ENCODE assay signal across 12 mouse cellular contexts in the genomic region with DNA sequence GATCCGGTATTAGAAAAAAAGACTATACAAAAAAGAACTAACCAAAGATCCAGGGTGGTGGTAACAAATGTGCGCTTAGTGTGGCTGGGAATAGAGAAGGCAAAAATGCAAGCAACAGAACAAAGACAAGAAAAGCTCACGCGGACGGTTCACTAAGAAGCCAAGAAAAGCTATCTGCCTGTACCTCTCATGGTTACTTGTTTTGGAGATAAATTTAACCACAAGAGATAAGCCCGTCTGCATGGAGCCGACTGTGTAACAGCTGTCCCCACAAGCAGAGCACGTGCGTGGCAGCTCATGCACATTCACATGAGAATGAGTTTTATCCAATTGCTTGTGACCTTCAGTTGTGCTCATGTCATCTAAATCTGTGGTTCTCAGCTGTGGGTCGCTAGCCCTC. TPM values are rescaled to one million over a fixed set of nuclear protein-coding genes. Genes with fewer than 3 reads are reported as not detected.
DNase-seq lines count a peak whose midpoint lies in the region; ATAC-seq and TF ChIP-seq lines count a peak whose summit lies in the region.
"Had no signal": no experiment of that assay in that cellular context is flagged by ENCODE, and none has a peak within 500 bp of the region (broad histone marks: within the 10 kb centered on the region; RNA-seq: fewer than 3 reads in every experiment).

No protein-coding gene starts in this region.

- H3K4me3 ChIP-seq in intestine, embryonic 16.5 days (ENCODE audit: low read length): no peak overlapping the region
- H3K4me3 ChIP-seq in intestine, postnatal 0 days (ENCODE audit: low read depth, low read length): no peak overlapping the region
- H3K4me3 ChIP-seq in stomach, embryonic 15.5 days (replicated peaks): no peak overlapping the region
- H3K4me3 ChIP-seq in hindbrain, postnatal 0 days (ENCODE audit: low read length): no peak overlapping the region
- H3K4me3 ChIP-seq: limb, embryonic 10.5 days; midbrain, embryonic 12.5 days had no signal

- DNase-seq in heart, postnatal 10 days: peak; percentile 11 to 42
- no peak for DNase-seq in cerebellum, postnatal 10 days
- no peak for DNase-seq in hindbrain, postnatal 0 days (ENCODE audit: low spot score)
- no peak for DNase-seq in cerebellum, adult 9-11 months
- DNase-seq: cerebellum, postnatal 14 days; kidney, postnatal 4 days had no signal

- no peak for TF ChIP-seq CTCF in intestine, postnatal 0 days (IDR thresholded peaks at IDR 0.05; ENCODE audit: low read depth)
- no peak for TF ChIP-seq CTCF in hindbrain, postnatal 0 days (IDR thresholded peaks at IDR 0.05; ENCODE audit: low read depth)

- peaks cover 3% of the 10 kb centered on the region; the same call in 1 of the 2 replicates for H3K36me3 ChIP-seq in intestine, embryonic 16.5 days (ENCODE audit: control insufficient read depth, insufficient read depth, low read length)
- H3K36me3 ChIP-seq in intestine, postnatal 0 days (ENCODE audit: control insufficient read depth, insufficient read depth): peaks cover 5% of the 10 kb centered on the region; the same call in 1 of the 2 replicates
- H3K36me3 ChIP-seq in stomach, embryonic 15.5 days: no peaks in the 10 kb centered on the region
- H3K36me3 ChIP-seq in hindbrain, postnatal 0 days (ENCODE audit: insufficient read depth, low read length): no peaks in the 10 kb centered on the region

- no peak overlapping the region for H3K4me2 ChIP-seq in intestine, embryonic 16.5 days (ENCODE audit: low read depth, low read length)
- H3K4me2 ChIP-seq in intestine, postnatal 0 days (replicated peaks; ENCODE audit: low read depth): no peak overlapping the region
- H3K4me2 ChIP-seq in stomach, embryonic 15.5 days: no peak overlapping the region
- no peak overlapping the region for H3K4me2 ChIP-seq in hindbrain, postnatal 0 days (ENCODE audit: low read depth, low read length)
- H3K4me2 ChIP-seq: midbrain, embryonic 12.5 days had no signal

- no peaks in the 10 kb centered on the region for H3K4me1 ChIP-seq in intestine, embryonic 16.5 days (ENCODE audit: control insufficient read depth, insufficient read depth, low read length)
- no peaks in the 10 kb centered on the region for H3K4me1 ChIP-seq in intestine, postnatal 0 days (replicated peaks; ENCODE audit: control insufficient read depth, insufficient read depth, low read length)
- no peaks in the 10 kb centered on the region for H3K4me1 ChIP-seq in stomach, embryonic 15.5 days
- H3K4me1 ChIP-seq in hindbrain, postnatal 0 days (ENCODE audit: insufficient read depth, low read length): no peaks in the 10 kb centered on the region
- H3K4me1 ChIP-seq: limb, embryonic 10.5 days; midbrain, embryonic 12.5 days had no signal

- no peak overlapping the region for H3K9ac ChIP-seq in intestine, embryonic 16.5 days (ENCODE audit: low read depth, low read length)
- H3K9ac ChIP-seq in intestine, postnatal 0 days (ENCODE audit: low read depth, low read length): no peak overlapping the region
- H3K9ac ChIP-seq in stomach, embryonic 15.5 days: no peak overlapping the region
- no peak overlapping the region for H3K9ac ChIP-seq in hindbrain, postnatal 0 days (replicated peaks; ENCODE audit: low read length)
- H3K9ac ChIP-seq: midbrain, embryonic 12.5 days had no signal

- H3K27me3 ChIP-seq in intestine, embryonic 16.5 days (replicated peaks; ENCODE audit: control insufficient read depth, insufficient read depth, low read length): no peaks in the 10 kb centered on the region
- H3K27me3 ChIP-seq in intestine, postnatal 0 days (replicated peaks; ENCODE audit: control insufficient read depth, insufficient read depth, low read length): no peaks in the 10 kb centered on the region
- no peaks in the 10 kb centered on the region for H3K27me3 ChIP-seq in stomach, embryonic 15.5 days (replicated peaks)
- no peaks in the 10 kb centered on the region for H3K27me3 ChIP-seq in hindbrain, postnatal 0 days (ENCODE audit: insufficient read depth, low read length)
- H3K27me3 ChIP-seq: midbrain, embryonic 12.5 days had no signal

- no peak overlapping the region for H3K27ac ChIP-seq in intestine, embryonic 16.5 days (ENCODE audit: low read length)
- H3K27ac ChIP-seq in intestine, postnatal 0 days (ENCODE audit: low read depth, low read length): no peak overlapping the region
- no peak overlapping the region for H3K27ac ChIP-seq in stomach, embryonic 15.5 days
- no peak overlapping the region for H3K27ac ChIP-seq in hindbrain, postnatal 0 days
- H3K27ac ChIP-seq: limb, embryonic 10.5 days; midbrain, embryonic 12.5 days had no signal

- 0 out of 2 replicates have a peak, but pooled peaks have one; percentile 36 for ATAC-seq in intestine, embryonic 16.5 days
- no peak for ATAC-seq in intestine, postnatal 0 days
- ATAC-seq in common myeloid progenitor, adult 5-6 weeks (replicated peaks; ENCODE audit: low read depth, poor library complexity, severe bottlenecking): peak; percentile 86
- peak; percentile 50; the same call in 1 of the 2 replicates for ATAC-seq in stomach, embryonic 15.5 days (ENCODE audit: insufficient read depth, low FRiP score, low read depth)
- no peak for ATAC-seq in hindbrain, postnatal 0 days

- intact Hi-C loops in heart, postnatal 10 days (cut with DNase I): no loop called here

- H3K9me3 ChIP-seq in intestine, embryonic 16.5 days (ENCODE audit: control insufficient read depth, low read length): no peaks in the 10 kb centered on the region
- no peaks in the 10 kb centered on the region for H3K9me3 ChIP-seq in intestine, postnatal 0 days (ENCODE audit: control insufficient read depth)
- no peaks in the 10 kb centered on the region for H3K9me3 ChIP-seq in stomach, embryonic 15.5 days
- no peaks in the 10 kb centered on the region for H3K9me3 ChIP-seq in hindbrain, postnatal 0 days (ENCODE audit: low read length)
- H3K9me3 ChIP-seq: limb, embryonic 10.5 days; midbrain, embryonic 12.5 days had no signal

- 70% methylated on average over 10 of the region's 10 CpGs for WGBS in intestine, embryonic 16.5 days
- 66% methylated on average over 10 of the region's 10 CpGs for WGBS in intestine, postnatal 0 days
- 55% methylated on average over 10 of the region's 10 CpGs for WGBS in stomach, embryonic 15.5 days
- 76% methylated on average over 10 of the region's 10 CpGs for WGBS in hindbrain, postnatal 0 days

RNA-seq across cellular contexts. Expression of gene Polr3g, which starts 20.3 kb away (rescaled TPM):
- 11.9 and 15.2 TPM in 2 replicates for polyA plus RNA-seq in intestine, embryonic 16.5 days (2015; fragmentation: Nextera tagmentation; extraction: Ambion mirVana)
- polyA plus RNA-seq in intestine, postnatal 0 days (2015; fragmentation: Nextera tagmentation; extraction: Ambion mirVana): 6.2 and 8.9 TPM in 2 replicates
- 28.1 and 39.1 TPM in 2 replicates for total RNA-seq in common myeloid progenitor, adult 5-6 weeks (2017)
- 1 to 10 TPM; 1.8 to 3.5 TPM for total RNA-seq in heart, postnatal 10 days (2021)
- polyA plus RNA-seq in stomach, embryonic 15.5 days (2015; fragmentation: Nextera tagmentation; extraction: Ambion mirVana): 14.4 and 17.1 TPM in 2 replicates
- 4.2 and 5.5 TPM in 2 replicates for total RNA-seq in hindbrain, postnatal 0 days (2014; rRNA removed)
- 3.9 and 7.8 TPM in 2 replicates for polyA plus RNA-seq in hindbrain, postnatal 0 days (2015; fragmentation: Nextera tagmentation; extraction: Ambion mirVana)

RNA-seq across cellular contexts. Expression of gene Mblac2, which starts 20.7 kb away (rescaled TPM):
- 8.8 and 8.9 TPM in 2 replicates for polyA plus RNA-seq in intestine, embryonic 16.5 days (2015; fragmentation: Nextera tagmentation; extraction: Ambion mirVana)
- polyA plus RNA-seq in intestine, postnatal 0 days (2015; fragmentation: Nextera tagmentation; extraction: Ambion mirVana): 3.7 and 4.6 TPM in 2 replicates
- total RNA-seq in common myeloid progenitor, adult 5-6 weeks (2017): 6.7 and 7.0 TPM in 2 replicates
- total RNA-seq in heart, postnatal 10 days (2021): 1 to 10 TPM; 2.6 to 4.6 TPM
- 8.5 and 9.2 TPM in 2 replicates for polyA plus RNA-seq in stomach, embryonic 15.5 days (2015; fragmentation: Nextera tagmentation; extraction: Ambion mirVana)
- 33.2 and 38.2 TPM in 2 replicates for total RNA-seq in hindbrain, postnatal 0 days (2014; rRNA removed)
- polyA plus RNA-seq in hindbrain, postnatal 0 days (2015; fragmentation: Nextera tagmentation; extraction: Ambion mirVana): 64.7 and 67.7 TPM in 2 replicates

RNA-seq across cellular contexts. Expression of gene Lysmd3, which starts 33.0 kb away (rescaled TPM):
- polyA plus RNA-seq in intestine, embryonic 16.5 days (2015; fragmentation: Nextera tagmentation; extraction: Ambion mirVana): 23.7 and 24.7 TPM in 2 replicates
- polyA plus RNA-seq in intestine, postnatal 0 days (2015; fragmentation: Nextera tagmentation; extraction: Ambion mirVana): 32.4 and 32.7 TPM in 2 replicates
- total RNA-seq in common myeloid progenitor, adult 5-6 weeks (2017): 26.8 and 31.2 TPM in 2 replicates
- 10 to 100 TPM; 13.2 to 14.0 TPM for total RNA-seq in heart, postnatal 10 days (2021)
- 22.8 and 23.6 TPM in 2 replicates for polyA plus RNA-seq in stomach, embryonic 15.5 days (2015; fragmentation: Nextera tagmentation; extraction: Ambion mirVana)
- 12.8 and 48.7 TPM in 2 replicates for total RNA-seq in hindbrain, postnatal 0 days (2014; rRNA removed)
- 10.3 and 12.5 TPM in 2 replicates for polyA plus RNA-seq in hindbrain, postnatal 0 days (2015; fragmentation: Nextera tagmentation; extraction: Ambion mirVana)

RNA-seq across cellular contexts. Expression of gene Adgrv1, which starts 57.5 kb away (rescaled TPM):
- polyA plus RNA-seq in intestine, embryonic 16.5 days (2015; fragmentation: Nextera tagmentation; extraction: Ambion mirVana): 0.56 and 0.73 TPM in 2 replicates
- 0.86 and 0.90 TPM in 2 replicates for polyA plus RNA-seq in intestine, postnatal 0 days (2015; fragmentation: Nextera tagmentation; extraction: Ambion mirVana)
- not detected in 2 replicates for total RNA-seq in common myeloid progenitor, adult 5-6 weeks (2017)
- under 1 TPM; 0.74 to 0.96 TPM for total RNA-seq in heart, postnatal 10 days (2021)
- polyA plus RNA-seq in stomach, embryonic 15.5 days (2015; fragmentation: Nextera tagmentation; extraction: Ambion mirVana): 1.1 and 1.4 TPM in 2 replicates
- 7.8 and 10.3 TPM in 2 replicates for total RNA-seq in hindbrain, postnatal 0 days (2014; rRNA removed)
- 4.2 and 5.4 TPM in 2 replicates for polyA plus RNA-seq in hindbrain, postnatal 0 days (2015; fragmentation: Nextera tagmentation; extraction: Ambion mirVana)

Comparison
In these comparisons a context has a peak if more than half of its experiments do, and no peak if none do; other contexts are left out.
1. ATAC-seq: peak in intestine, embryonic 16.5 days (single experiment), common myeloid progenitor, adult 5-6 weeks (single experiment) and stomach, embryonic 15.5 days (single experiment); none in intestine, postnatal 0 days (single experiment) and hindbrain, postnatal 0 days (single experiment).
2. DNase-seq: peak in heart, postnatal 10 days (2 of 2); none in cerebellum, postnatal 10 days (0 of 2), hindbrain, postnatal 0 days (single experiment) and cerebellum, adult 9-11 months (single experiment).